8 mouse cellular contexts compared by ENCODE assay signal in genomic region chr4:128795596-128795995, GRCm38 (mm10). TPM values are rescaled to one million over a fixed set of nuclear protein-coding genes. Genes with fewer than 3 reads are reported as not detected.
DNase-seq lines count a peak whose midpoint lies in the region; ATAC-seq and TF ChIP-seq lines count a peak whose summit lies in the region.

No protein-coding gene starts in this region.

- 0 out of 2 replicates have a peak, but pooled peaks have one; percentile 35 for ATAC-seq in hindbrain, embryonic 14.5 days (ENCODE audit: low FRiP score)
- no peak for ATAC-seq in midbrain, postnatal 0 days (ENCODE audit: low FRiP score)
- ATAC-seq in erythroblast, adult 5-6 weeks (replicated peaks; ENCODE audit: low FRiP score, poor library complexity, severe bottlenecking) = no peak

- 5% methylated on average over 8 of the region's 9 CpGs for WGBS in hindbrain, embryonic 14.5 days
- 7% methylated on average over 9 of the region's 9 CpGs for WGBS in midbrain, postnatal 0 days

- no peaks in the 10 kb centered on the region for H3K9me3 ChIP-seq in hindbrain, embryonic 14.5 days (ENCODE audit: control insufficient read depth, low read length)
- no peaks in the 10 kb centered on the region for H3K9me3 ChIP-seq in midbrain, postnatal 0 days (ENCODE audit: low read length)

- H3K36me3 ChIP-seq in hindbrain, embryonic 14.5 days (replicated peaks; ENCODE audit: control insufficient read depth, insufficient read depth) = peaks cover 11% of the 10 kb centered on the region; the same call in 1 of the 2 replicates
- H3K36me3 ChIP-seq in midbrain, postnatal 0 days (ENCODE audit: insufficient read depth, low read length) = peaks cover 4% of the 10 kb centered on the region; the same call in 1 of the 2 replicates

- no peaks in the 10 kb centered on the region for H3K27me3 ChIP-seq in hindbrain, embryonic 14.5 days (ENCODE audit: control insufficient read depth, insufficient read depth, low read length)
- H3K27me3 ChIP-seq in midbrain, postnatal 0 days (ENCODE audit: insufficient read depth, low read length) = no peaks in the 10 kb centered on the region

- H3K4me3 ChIP-seq in hindbrain, embryonic 14.5 days (replicated peaks; ENCODE audit: low read length) = no peak overlapping the region
- no peak overlapping the region for H3K4me3 ChIP-seq in midbrain, postnatal 0 days (ENCODE audit: low read depth, low read length)

- H3K4me1 ChIP-seq in hindbrain, embryonic 14.5 days (replicated peaks; ENCODE audit: control insufficient read depth, insufficient read depth, low read length) = peaks cover 19% of the 10 kb centered on the region
- H3K4me1 ChIP-seq in midbrain, postnatal 0 days (ENCODE audit: insufficient read depth, low read length) = no peaks in the 10 kb centered on the region

- no peak overlapping the region for H3K4me2 ChIP-seq in hindbrain, embryonic 14.5 days (replicated peaks)
- no peak overlapping the region for H3K4me2 ChIP-seq in midbrain, postnatal 0 days (ENCODE audit: low read depth, low read length, poor library complexity, severe bottlenecking)

- no peak overlapping the region; the same call in 1 of the 2 replicates for H3K27ac ChIP-seq in hindbrain, embryonic 14.5 days
- no peak overlapping the region for H3K27ac ChIP-seq in midbrain, postnatal 0 days (ENCODE audit: low read depth, low read length)

- H3K9ac ChIP-seq in hindbrain, embryonic 14.5 days = no peak overlapping the region
- no peak overlapping the region for H3K9ac ChIP-seq in midbrain, postnatal 0 days (replicated peaks; ENCODE audit: low read length, poor library complexity, severe bottlenecking)

- peak; percentile 57 for DNase-seq in kidney, postnatal 14 days
- DNase-seq in kidney, adult 8-10 months = no peak
- DNase-seq in embryo, embryonic 9.5 days (ENCODE audit: extremely low spot score) = peak; percentile 66
- DNase-seq in hindbrain, embryonic 14.5 days (ENCODE audit: low spot score) = no peak
- peak; percentile 39 for DNase-seq in midbrain, postnatal 0 days (ENCODE audit: low spot score)
- no peak for DNase-seq in ovary, postnatal 14 days (ENCODE audit: low spot score)
- no peak for DNase-seq in left cerebral cortex, adult 11 months (ENCODE audit: low spot score)

- no peak for TF ChIP-seq CTCF in midbrain, postnatal 0 days (IDR thresholded peaks at IDR 0.05)

RNA-seq across cellular contexts. Expression of gene Zfp362, which starts 10.2 kb away (rescaled TPM):
- 29.0 and 33.6 TPM in 2 replicates for polyA plus RNA-seq in hindbrain, embryonic 14.5 days (2014; fragmentation: Nextera tagmentation; extraction: Ambion mirVana)
- 26.7 and 33.3 TPM in 2 replicates for total RNA-seq in midbrain, postnatal 0 days (2014; rRNA removed)
- 24.8 and 27.0 TPM in 2 replicates for polyA plus RNA-seq in midbrain, postnatal 0 days (2015; fragmentation: Nextera tagmentation; extraction: Ambion mirVana)
- total RNA-seq in erythroblast, adult 5-6 weeks (2015; ENCODE audit: low replicate concordance) = 2.1 and 4.6 TPM in 2 replicates
- total RNA-seq in erythroblast, adult 5-6 weeks (2017; ENCODE audit: low replicate concordance) = 0.09 and 0.98 TPM in 2 replicates

RNA-seq across cellular contexts. Expression of gene A3galt2, which starts 40.4 kb away (rescaled TPM):
- 0.21 and 0.41 TPM in 2 replicates for polyA plus RNA-seq in hindbrain, embryonic 14.5 days (2014; fragmentation: Nextera tagmentation; extraction: Ambion mirVana)
- total RNA-seq in midbrain, postnatal 0 days (2014; rRNA removed) = 0.19 and 0.38 TPM in 2 replicates
- polyA plus RNA-seq in midbrain, postnatal 0 days (2015; fragmentation: Nextera tagmentation; extraction: Ambion mirVana) = 0.05 TPM in 1 of 2 replicates, not detected in the other
- total RNA-seq in erythroblast, adult 5-6 weeks (2015; ENCODE audit: low replicate concordance) = not detected in 2 replicates
- total RNA-seq in erythroblast, adult 5-6 weeks (2017; ENCODE audit: low replicate concordance) = not detected in 2 replicates

Comparison
In these comparisons a context has a peak if more than half of its experiments do, and no peak if none do; other contexts are left out.
1. DNase-seq: peak in kidney, postnatal 14 days (single experiment), embryo, embryonic 9.5 days (single experiment) and midbrain, postnatal 0 days (single experiment); none in kidney, adult 8-10 months (0 of 2), hindbrain, embryonic 14.5 days (single experiment), ovary, postnatal 14 days (single experiment) and left cerebral cortex, adult 11 months (single experiment).